Mouse (Mus musculus) megakaryocyte, embryonic 14.5 days (primary cell): ENCODE results near the gene Aqp12.

ENCODE experiments used
- FLI1 ChIP-seq: IDR thresholded peaks from 2 replicates; pipeline ENCODE4 v1.6.1; 2012; ENCODE audit warnings: low read length, inconsistent platforms, mixed read lengths
- GATA1 ChIP-seq: IDR thresholded peaks from 3 replicates; pipeline ENCODE4 v1.6.1; 2012; ENCODE audit warnings: mixed read lengths, low read length, inconsistent platforms, borderline replicate concordance

DNA sequence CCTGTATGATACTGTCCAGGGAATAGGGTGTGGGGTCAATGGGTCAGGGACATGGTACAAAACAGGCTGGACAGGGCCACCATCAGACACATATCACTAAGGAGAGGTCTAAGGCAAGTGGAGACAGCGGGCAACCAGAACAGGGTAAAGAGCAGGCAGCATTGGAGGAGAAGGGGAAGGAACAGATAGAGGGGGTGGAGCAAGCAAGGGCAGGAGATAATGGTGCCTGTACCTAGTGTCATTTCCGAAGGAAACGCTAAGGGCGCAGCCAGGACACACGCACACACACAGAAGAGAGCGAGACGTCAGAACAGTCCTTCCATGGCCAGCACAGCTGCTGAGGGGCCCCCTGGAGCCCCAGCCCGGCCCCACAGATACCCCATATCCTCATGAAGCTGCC lies 20.5 kb downstream of the Aqp12 start:
- no peak for TF ChIP-seq GATA1
- no peak for TF ChIP-seq FLI1
